Mouse (Mus musculus) heart, adult 2 months (tissue): Measurements from ENCODE around the gene Olfr460.

ENCODE experiments used
- CTCF ChIP-seq: fragments of 200-600 bp; IDR thresholded peaks from 2 replicates; pipeline ENCODE4 v1.8.1; 2022; ENCODE audit warnings: antibody characterized with exemption, mild to moderate bottlenecking, moderate library complexity
- EP300 ChIP-seq: fragments of 200-500 bp; IDR thresholded peaks from 2 replicates; pipeline ENCODE4 v1.6.1; 2011; ENCODE audit warnings: low read depth, low read length, control low read depth; ENCODE audit not compliant: insufficient read depth
- POLR2A ChIP-seq: fragments of 200-500 bp; IDR thresholded peaks from 2 replicates; pipeline ENCODE4 v1.6.1; 2011; ENCODE audit warnings: mild to moderate bottlenecking, low read depth, low read length, control low read depth; ENCODE audit not compliant: insufficient read depth

GRCm38 (mm10) chr6:40573618-40574017 is 4.3 kb downstream of the Olfr460 start:
- TF ChIP-seq EP300 (no peak), CTCF (no peak), POLR2A (no peak)
